Mouse (Mus musculus) myocyte (in vitro differentiated cells): ENCODE measurements around the gene Zfyve26. TPM values are rescaled to one million over a fixed set of nuclear protein-coding genes. Genes with fewer than 3 reads are reported as not detected.

Experiments
- H3K27me3 ChIP-seq: one replicate; pipeline ENCODE4 v1.6.1; 2011; ENCODE audit not compliant: control insufficient read depth, insufficient read depth, insufficient read length
- H3K36me3 ChIP-seq: one replicate; pipeline ENCODE4 v1.6.1; 2011; ENCODE audit not compliant: control insufficient read depth, insufficient read depth
- H3K4me2 ChIP-seq: one replicate; pipeline ENCODE4 v1.6.1; 2011; ENCODE audit warnings: low read depth, control low read depth
- H3K4me3 ChIP-seq: one replicate; pipeline ENCODE4 v1.5.1; 2011; ENCODE audit warnings: mild to moderate bottlenecking, control low read depth, moderate library complexity
- H3K79me2 ChIP-seq: one replicate; pipeline ENCODE4 v1.6.1; 2011; ENCODE audit not compliant: control insufficient read depth, insufficient read depth
- H3ac ChIP-seq: one replicate; pipeline ENCODE4 v1.6.1; 2011; ENCODE audit not compliant: control insufficient read depth, insufficient read length
- CEBPB ChIP-seq: IDR thresholded peaks from 2 replicates; pipeline ENCODE4 v1.6.1; 2011; ENCODE audit warnings: mild to moderate bottlenecking, moderate library complexity; ENCODE audit not compliant: poor library complexity, insufficient read depth, severe bottlenecking
- E2F4 ChIP-seq: IDR thresholded peaks from one replicate; pipeline ENCODE4 v1.6.1; 2011; ENCODE audit warnings: mild to moderate bottlenecking, control low read depth, moderate library complexity; ENCODE audit not compliant: insufficient read depth
- MAX ChIP-seq: IDR thresholded peaks from one replicate; pipeline ENCODE4 v1.6.1; 2011; ENCODE audit warnings: low read depth, mild to moderate bottlenecking, control low read depth
- MYOD1 ChIP-seq, 3 experiments: IDR thresholded peaks; one replicate each; pipeline ENCODE4 v1.6.1; 2011; ENCODE audit warnings: control low read depth in 2 of 3, low read depth in 2 of 3, mild to moderate bottlenecking in 2 of 3, moderate library complexity in 1 of 3; ENCODE audit not compliant: insufficient read length in 2 of 3, control insufficient read depth in 1 of 3
- MYOG ChIP-seq, 3 experiments: IDR thresholded peaks; one replicate each; pipeline ENCODE4 v1.6.1; 2011; ENCODE audit warnings: control low read depth in 2 of 3, low read depth in 2 of 3, mild to moderate bottlenecking in 2 of 3; ENCODE audit not compliant: insufficient read length in 2 of 3, control insufficient read depth in 1 of 3, insufficient read depth in 1 of 3
- POLR2A ChIP-seq: IDR thresholded peaks from one replicate; pipeline ENCODE4 v1.6.1; 2011; ENCODE audit warnings: low read depth, mild to moderate bottlenecking, control low read depth, moderate library complexity; ENCODE audit not compliant: insufficient read length
- POLR2AphosphoS2 ChIP-seq: IDR thresholded peaks from one replicate; pipeline ENCODE4 v1.6.1; 2011; ENCODE audit warnings: low read depth, control low read depth; ENCODE audit not compliant: insufficient read length
- REST ChIP-seq: IDR thresholded peaks from one replicate; pipeline ENCODE4 v1.6.1; 2011; ENCODE audit warnings: mild to moderate bottlenecking, control low read depth, moderate library complexity; ENCODE audit not compliant: insufficient read depth, insufficient read length
- SRF ChIP-seq: IDR thresholded peaks from one replicate; pipeline ENCODE4 v1.6.1; 2011; ENCODE audit warnings: low read depth; ENCODE audit not compliant: control insufficient read depth, insufficient read length
- TCF12 ChIP-seq: IDR thresholded peaks from one replicate; pipeline ENCODE4 v1.6.1; 2011; ENCODE audit warnings: mild to moderate bottlenecking, control low read depth; ENCODE audit not compliant: poor library complexity, insufficient read depth, severe bottlenecking
- TCF3 ChIP-seq: IDR thresholded peaks from one replicate; pipeline ENCODE4 v1.6.1; 2011; ENCODE audit warnings: low read depth, control low read depth; ENCODE audit not compliant: insufficient read length
- USF1 ChIP-seq: IDR thresholded peaks from one replicate; pipeline ENCODE4 v1.6.1; 2011; ENCODE audit warnings: low read depth, mild to moderate bottlenecking, control low read depth, moderate library complexity
- polyA plus RNA-seq: library from polyadenylated mRNA; unstranded; fragments of >200 nt; fragmentation: generic; extraction: Trizol; gene quantifications from one replicate; pipeline ENCODE4 v1.2.1, GENCODE M21; 2012; ENCODE audit warnings: missing spikeins

Zfyve26 gene
- polyA plus RNA-seq, 1 experiment, result 9.9 TPM

DNA sequence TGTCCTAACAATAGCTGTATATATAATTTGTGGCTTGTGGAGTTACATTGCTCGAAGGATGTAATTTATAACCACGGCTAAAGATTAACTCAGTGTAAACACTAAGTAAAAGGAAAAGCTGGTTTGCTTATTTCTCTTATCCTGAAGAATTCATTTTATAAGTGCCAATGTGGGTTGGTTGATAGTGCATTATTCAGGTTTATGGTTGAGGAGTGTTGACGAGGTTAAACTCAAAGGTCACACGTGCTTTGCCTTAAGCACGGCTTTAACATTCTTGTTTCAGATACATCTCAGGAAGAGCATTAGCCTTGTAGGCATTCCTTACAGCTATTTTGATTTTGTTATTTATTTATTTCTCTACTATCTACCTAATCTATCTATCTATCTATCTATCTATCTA is 21.2 kb upstream of the Zfyve26 start:
- Histone ChIP-seq H3K36me3 (no peaks in the 10 kb centered on the region), H3ac (no peak overlapping the region), H3K4me3 (no peak overlapping the region), H3K4me2 (no peak overlapping the region), H3K27me3 (no peaks in the 10 kb centered on the region), H3K79me2 (no peaks in the 10 kb centered on the region)
- no peak for TF ChIP-seq REST
- no peak for TF ChIP-seq USF1
- TF ChIP-seq MAX, result no peak
- no peak for TF ChIP-seq MYOD1 (IDR thresholded peaks at IDR 0.05; ENCODE audit: control insufficient read depth in 1 of 3, insufficient read length in 2 of 3, low read depth in 2 of 3)
- no peak for TF ChIP-seq TCF12
- TF ChIP-seq MYOG (IDR thresholded peaks at IDR 0.05; ENCODE audit: control insufficient read depth in 1 of 3, insufficient read depth in 1 of 3, insufficient read length in 2 of 3, low read depth in 2 of 3), result no peak
- TF ChIP-seq TCF3, result no peak
- TF ChIP-seq SRF, result no peak
- no peak for TF ChIP-seq POLR2A
- no peak for TF ChIP-seq CEBPB
- no peak for TF ChIP-seq POLR2AphosphoS2
- TF ChIP-seq E2F4, result no peak

DNA sequence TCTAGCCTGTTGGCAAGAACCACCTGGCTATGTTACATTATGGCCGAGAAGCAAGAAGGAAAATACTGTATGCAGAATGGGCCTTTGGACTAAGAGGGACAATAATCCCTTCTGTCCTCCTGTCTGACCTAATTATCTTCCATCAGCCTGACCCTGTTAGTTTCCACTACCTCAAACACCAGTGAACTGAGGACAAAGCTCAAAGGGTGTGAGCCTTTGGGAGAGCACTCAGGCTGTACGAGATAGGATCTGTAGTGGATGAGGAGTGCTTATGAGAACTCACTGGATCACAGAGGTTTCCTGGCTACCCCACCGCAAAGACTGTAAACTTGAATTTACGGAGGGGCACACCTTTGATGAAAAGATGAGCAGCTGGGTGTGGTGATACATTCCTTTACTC is 17.6 kb upstream of the Zfyve26 start:
- Histone ChIP-seq H3K27me3 (no peaks in the 10 kb centered on the region), H3K4me3 (no peak overlapping the region), H3K79me2 (no peaks in the 10 kb centered on the region), H3K36me3 (no peaks in the 10 kb centered on the region), H3ac (no peak overlapping the region), H3K4me2 (no peak overlapping the region)
- TF ChIP-seq E2F4 (no peak), REST (no peak), TCF12 (no peak), TCF3 (no peak), MYOG (IDR thresholded peaks at IDR 0.05; ENCODE audit: control insufficient read depth in 1 of 3, insufficient read depth in 1 of 3, insufficient read length in 2 of 3, low read depth in 2 of 3) (no peak)

- H3K36me3 ChIP-seq, result no peaks in the 10 kb centered on the region
- H3K4me2 ChIP-seq, result no peak overlapping the region
- H3K27me3 ChIP-seq, result no peaks in the 10 kb centered on the region
- H3ac ChIP-seq, result no peak overlapping the region
- H3K79me2 ChIP-seq, result no peaks in the 10 kb centered on the region
- no peak overlapping the region for H3K4me3 ChIP-seq
- TF ChIP-seq E2F4 (no peak), MYOD1 (IDR thresholded peaks at IDR 0.05; ENCODE audit: control insufficient read depth in 1 of 3, insufficient read length in 2 of 3, low read depth in 2 of 3) (no peak), POLR2A (no peak), TCF3 (no peak), SRF (no peak), USF1 (no peak), MYOG (IDR thresholded peaks at IDR 0.05; ENCODE audit: control insufficient read depth in 1 of 3, insufficient read depth in 1 of 3, insufficient read length in 2 of 3, low read depth in 2 of 3) (no peak), POLR2AphosphoS2 (no peak), CEBPB (no peak), MAX (no peak), TCF12 (no peak)
Measured at GRCm38 (mm10) chr12:79306013-79306412, 9.9 kb upstream of the Zfyve26 start.

DNA sequence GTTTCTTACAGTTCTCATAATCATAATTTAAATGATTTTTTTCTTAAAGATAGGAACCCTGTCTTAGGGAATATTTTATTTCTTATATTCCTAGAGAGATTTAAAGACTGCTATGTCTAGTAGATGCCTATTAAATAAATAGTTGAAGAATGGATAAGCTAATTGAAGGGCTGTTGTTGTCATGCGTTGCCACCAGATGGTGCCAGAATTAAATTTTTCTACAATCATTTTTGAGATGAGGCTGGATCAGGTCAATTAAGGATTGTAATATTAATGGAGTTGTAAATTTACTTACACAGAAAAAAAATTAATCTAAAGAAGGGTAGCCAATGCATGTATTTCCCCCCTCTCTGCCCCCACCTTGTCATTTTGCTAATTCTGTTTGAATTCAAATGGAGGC is 9.0 kb upstream of the Zfyve26 start:
- no peaks in the 10 kb centered on the region for H3K27me3 ChIP-seq
- no peaks in the 10 kb centered on the region for H3K36me3 ChIP-seq
- H3K4me2 ChIP-seq, result no peak overlapping the region
- no peak overlapping the region for H3K4me3 ChIP-seq
- TF ChIP-seq REST (no peak), MAX (no peak), CEBPB (no peak), MYOD1 (IDR thresholded peaks at IDR 0.05; ENCODE audit: control insufficient read depth in 1 of 3, insufficient read length in 2 of 3, low read depth in 2 of 3) (no peak), USF1 (no peak), MYOG (IDR thresholded peaks at IDR 0.05; ENCODE audit: control insufficient read depth in 1 of 3, insufficient read depth in 1 of 3, insufficient read length in 2 of 3, low read depth in 2 of 3) (no peak), POLR2AphosphoS2 (no peak), TCF12 (no peak), POLR2A (no peak), SRF (no peak), TCF3 (no peak), E2F4 (no peak)
- no peaks in the 10 kb centered on the region for H3K79me2 ChIP-seq
- H3ac ChIP-seq, result no peak overlapping the region

DNA sequence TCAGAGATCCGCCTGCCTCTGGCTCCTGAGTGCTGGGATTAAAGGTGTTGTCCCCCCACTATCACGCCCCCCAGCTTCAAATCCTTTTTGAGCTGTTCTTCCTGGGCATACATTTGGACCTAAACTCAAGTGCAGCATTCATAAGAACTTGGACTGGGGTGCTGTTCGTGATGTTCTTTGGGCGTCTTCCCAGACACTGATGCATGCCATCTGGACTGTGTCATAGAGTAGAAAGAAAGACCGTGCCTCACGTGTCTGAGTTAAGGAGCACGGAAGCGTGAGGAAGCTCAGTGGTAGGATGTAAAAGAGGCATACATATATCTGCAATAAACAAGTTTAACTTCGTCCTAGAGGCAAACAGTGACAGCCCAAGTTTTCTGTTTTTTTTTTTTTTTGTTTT is 5.7 kb upstream of the Zfyve26 start:
- no peaks in the 10 kb centered on the region for H3K79me2 ChIP-seq

More for the DNA sequence above, 5.7 kb upstream of the Zfyve26 start:
- TF ChIP-seq MYOG (IDR thresholded peaks at IDR 0.05; ENCODE audit: control insufficient read depth in 1 of 3, insufficient read depth in 1 of 3, insufficient read length in 2 of 3, low read depth in 2 of 3) (no peak), USF1 (no peak), CEBPB (no peak), MAX (no peak), SRF (no peak)
- Histone ChIP-seq H3K4me2 (no peak overlapping the region), H3K36me3 (no peaks in the 10 kb centered on the region), H3K4me3 (no peak overlapping the region), H3K27me3 (no peaks in the 10 kb centered on the region), H3ac (no peak overlapping the region)
